Mouse (Mus musculus): ENCODE data around the gene Med22.
A peak's percentile ranks its signal among the peaks of the same experiment; 100 is the strongest.

The Med22 gene

GRCm38 (mm10) chr2:26910124-26910993 is at the start of gene Med22, which contains the start of gene Rpl7a:
Gene Med22 (minus strand): TSS chr2:26910677.
Gene Rpl7a (plus strand): TSS chr2:26910764.
- DNase-seq (ENCODE audit: low spot score in 2 of 2), result peak; percentile 99 to 100

GRCm38 (mm10) chr2:26957488-26957859 is 47.0 kb upstream of the Med22 start:
- DNase-seq (ENCODE audit: low spot score in 2 of 2), result no peak

GRCm38 (mm10) chr2:26956811-26957487 is 46.5 kb upstream of the Med22 start:
- DNase-seq (ENCODE audit: low spot score in 2 of 2), result no peak

- no peak for DNase-seq (ENCODE audit: low spot score in 2 of 2)
Measured at GRCm38 (mm10) chr2:26954735-26955395, 44.4 kb upstream of the Med22 start.

GRCm38 (mm10) chr2:26952866-26953265 is 42.4 kb upstream of the Med22 start:
- no peak for DNase-seq (ENCODE audit: low spot score in 2 of 2)

- DNase-seq (ENCODE audit: low spot score in 2 of 2), result no peak
Measured at GRCm38 (mm10) chr2:26952193-26952592, 41.7 kb upstream of the Med22 start.

GRCm38 (mm10) chr2:26951346-26951905 is 40.9 kb upstream of the Med22 start:
- no peak for DNase-seq (ENCODE audit: low spot score in 2 of 2)

- no peak for DNase-seq (ENCODE audit: low spot score in 2 of 2)
Measured at GRCm38 (mm10) chr2:26950411-26950810, 39.9 kb upstream of the Med22 start.

- DNase-seq (ENCODE audit: low spot score in 2 of 2), result no peak
Measured at GRCm38 (mm10) chr2:26943253-26943652, 32.8 kb upstream of the Med22 start.

- no peak for DNase-seq (ENCODE audit: low spot score in 2 of 2)
Measured at GRCm38 (mm10) chr2:26941539-26941938, 31.1 kb upstream of the Med22 start.

- DNase-seq (ENCODE audit: low spot score in 2 of 2), result no peak
Measured at GRCm38 (mm10) chr2:26936425-26936824, 25.9 kb upstream of the Med22 start.

GRCm38 (mm10) chr2:26935286-26935685 is 24.8 kb upstream of the Med22 start:
- DNase-seq (ENCODE audit: low spot score in 2 of 2), result no peak

GRCm38 (mm10) chr2:26933304-26934055 is 23.0 kb upstream of the Med22 start, which contains the start of the genes Surf4 and Stkld1:
Gene Surf4 (minus strand): TSS chr2:26933928.
Gene Stkld1 (plus strand): TSS chr2:26934047.
- DNase-seq (ENCODE audit: low spot score in 2 of 2), result peak; percentile 89 to 93

GRCm38 (mm10) chr2:26932473-26933303 is 22.2 kb upstream of the Med22 start:
- DNase-seq (ENCODE audit: low spot score in 2 of 2), result peak; percentile 24 to 47

GRCm38 (mm10) chr2:26930390-26930789 is 19.9 kb upstream of the Med22 start:
- DNase-seq (ENCODE audit: low spot score in 2 of 2), result peak in 1 of 2 experiments; percentile 60

- no peak for DNase-seq (ENCODE audit: low spot score in 2 of 2)
Measured at GRCm38 (mm10) chr2:26927745-26928476, 17.4 kb upstream of the Med22 start.

- DNase-seq (ENCODE audit: low spot score in 2 of 2), result no peak
Measured at GRCm38 (mm10) chr2:26921784-26922183, 11.3 kb upstream of the Med22 start.

- DNase-seq (ENCODE audit: low spot score in 2 of 2), result no peak
Measured at GRCm38 (mm10) chr2:26920190-26920855, 9.8 kb upstream of the Med22 start.

- no peak for DNase-seq (ENCODE audit: low spot score in 2 of 2)
Measured at GRCm38 (mm10) chr2:26919684-26920083, 9.2 kb upstream of the Med22 start.
